Mouse (Mus musculus) stomach, postnatal 0 days (tissue): ENCODE results near the gene Rad54l. TPM values are rescaled to one million over a fixed set of nuclear protein-coding genes. Genes with fewer than 3 reads are reported as not detected.

Experiments
- ATAC-seq: fragments of 200-750 bp; cut with Nextera tagmentation; 2 replicates; pipeline ENCODE4 v1.8.0; 2017; ENCODE audit not compliant: low FRiP score, low TSS enrichment
- DNase-seq: peaks from one replicate; pipeline ENCODE4 v3.0.0-alpha.2; 2016; ENCODE audit warnings: low spot score
- H3K27ac ChIP-seq: fragments of 300-500 bp; sonication (generic); replicated peaks from 2 replicates; pipeline ENCODE4 v1.5.1; 2014; ENCODE audit warnings: mild to moderate bottlenecking, control low read depth
- H3K27me3 ChIP-seq: fragments of 300-500 bp; sonication (generic); 2 replicates; pipeline ENCODE4 v1.6.1; 2014; ENCODE audit warnings: low read length; ENCODE audit not compliant: control insufficient read depth, insufficient read depth
- H3K36me3 ChIP-seq: fragments of 300-500 bp; sonication (generic); 2 replicates; pipeline ENCODE4 v1.6.1; 2014; ENCODE audit warnings: low read length, mixed read lengths; ENCODE audit not compliant: control insufficient read depth, insufficient read depth
- H3K4me1 ChIP-seq: fragments of 300-500 bp; sonication (generic); replicated peaks from 2 replicates; pipeline ENCODE4 v1.6.1; 2014; ENCODE audit warnings: antibody characterized with exemption; ENCODE audit not compliant: control insufficient read depth, insufficient read depth
- H3K4me2 ChIP-seq: fragments of 300-500 bp; sonication (generic); replicated peaks from 2 replicates; pipeline ENCODE4 v1.6.1; 2014; ENCODE audit warnings: low read depth, mild to moderate bottlenecking, control low read depth, moderate library complexity
- H3K4me3 ChIP-seq: fragments of 300-500 bp; sonication (generic); 2 replicates; pipeline ENCODE4 v1.5.1; 2014; ENCODE audit warnings: low read depth, low read length, control low read depth
- H3K9ac ChIP-seq: fragments of 300-500 bp; sonication (generic); 2 replicates; pipeline ENCODE4 v1.6.1; 2014; ENCODE audit warnings: mild to moderate bottlenecking, low read length, control low read depth, mixed read lengths
- H3K9me3 ChIP-seq: fragments of 300-500 bp; sonication (generic); 2 replicates; pipeline ENCODE4 v1.6.1; 2016; ENCODE audit warnings: low read length; ENCODE audit not compliant: control insufficient read depth
- CTCF ChIP-seq: IDR thresholded peaks from 2 replicates; pipeline ENCODE4 v1.5.1; 2016; ENCODE audit warnings: antibody characterized with exemption, low read depth, mild to moderate bottlenecking, moderate library complexity
- EP300 ChIP-seq: optimal IDR thresholded peaks from 2 replicates; pipeline ENCODE3; 2016; ENCODE audit warnings: antibody characterized with exemption
- WGBS: fragments of 180-500 bp; shearing (Covaris S2); extraction: QIAGEN DNeasy Blood & Tissue Kit; methylation state at CpG from one replicate; pipeline ENCODE4 v1.1.7; 2014; 5-methylcytosine and 5-hydroxymethylcytosine counted together
- polyA plus RNA-seq: library from polyadenylated mRNA; unstranded; fragments of >200 nt; fragmentation: Nextera tagmentation; extraction: Ambion mirVana; gene quantifications from 2 replicates; pipeline ENCODE4 v1.2.1, GENCODE M21; 2015

Gene Rad54l
- 5.1 and 5.3 TPM in 2 replicates for polyA plus RNA-seq

- H3K4me3 ChIP-seq = peak within 1 kb of the TSS; percentile 52
- 5% methylated on average over 24 of the region's 24 CpGs for WGBS
- H3K27me3 ChIP-seq = no peaks in the 10 kb centered on the region
- H3K4me2 ChIP-seq = peak within 1 kb of the TSS; percentile 58
- H3K27ac ChIP-seq = 0 out of 2 replicates have a peak within 1 kb of the TSS, but pooled peaks have one; percentile 20
- DNase-seq (peak; percentile 87), ATAC-seq (peak; percentile 92)
- H3K9me3 ChIP-seq = no peaks in the 10 kb centered on the region
- H3K36me3 ChIP-seq = no peaks in the 10 kb centered on the region
- peak within 1 kb of the TSS; percentile 55 for H3K9ac ChIP-seq
- peaks cover 4% of the 10 kb centered on the region; the same call in 1 of the 2 replicates for H3K4me1 ChIP-seq
- TF ChIP-seq EP300 (no peak), CTCF (peak; percentile 55)
These were observed at the start of gene Rad54l, which contains the start of gene Pomgnt1 for GRCm38 (mm10) chr4:116123602-116124519. Rad54l (minus strand) TSS chr4:116123690. Pomgnt1 (plus strand) TSS chr4:116123840.

- no peaks in the 10 kb centered on the region for H3K27me3 ChIP-seq
- H3K4me2 ChIP-seq = no peak within 1 kb of the TSS
- 79% methylated on average over 6 of the region's 6 CpGs for WGBS
- H3K36me3 ChIP-seq = no peaks in the 10 kb centered on the region
- no peak for TF ChIP-seq EP300
- no peak within 1 kb of the TSS for H3K9ac ChIP-seq
- H3K4me1 ChIP-seq = peaks cover 15% of the 10 kb centered on the region
- ATAC-seq (no peak), DNase-seq (no peak)
- no peaks in the 10 kb centered on the region for H3K9me3 ChIP-seq
- no peak within 1 kb of the TSS for H3K4me3 ChIP-seq
- peak within 1 kb of the TSS; percentile 41; the same call in 1 of the 2 replicates for H3K27ac ChIP-seq
These were observed 49.6 kb upstream of the Rad54l start, which contains the start of the genes 1700042G07Rik and Gm49337 for GRCm38 (mm10) chr4:116173072-116173471. 1700042G07Rik (plus strand) TSS chr4:116173372. Gm49337 (plus strand) TSS chr4:116173384.

GRCm38 (mm10) chr4:116169353-116169672 is 45.8 kb upstream of the Rad54l start:
- Histone ChIP-seq H3K36me3 (no peaks in the 10 kb centered on the region), H3K4me1 (no peaks in the 10 kb centered on the region), H3K27ac (no peak overlapping the region), H3K4me3 (no peak overlapping the region), H3K4me2 (no peak overlapping the region), H3K9me3 (no peaks in the 10 kb centered on the region), H3K27me3 (no peaks in the 10 kb centered on the region), H3K9ac (no peak overlapping the region)
- DNase-seq (no peak), ATAC-seq (no peak)
- 61% methylated on average over 3 of the region's 3 CpGs for WGBS
- no peak for TF ChIP-seq EP300
- TF ChIP-seq CTCF = no peak

GRCm38 (mm10) chr4:116168617-116169352 is 45.3 kb upstream of the Rad54l start:
- H3K27ac ChIP-seq = no peak overlapping the region
- no peak overlapping the region for H3K4me2 ChIP-seq
- no peaks in the 10 kb centered on the region for H3K9me3 ChIP-seq
- H3K9ac ChIP-seq = no peak overlapping the region
- ATAC-seq = peak; percentile 23; the same call in 1 of the 2 replicates
- no peaks in the 10 kb centered on the region for H3K27me3 ChIP-seq
- no peaks in the 10 kb centered on the region for H3K36me3 ChIP-seq
- TF ChIP-seq EP300 = no peak
- TF ChIP-seq CTCF = peak; percentile 82
- WGBS = 78% methylated on average over 7 of the region's 8 CpGs
- H3K4me1 ChIP-seq = no peaks in the 10 kb centered on the region
- DNase-seq = peak; percentile 79
- no peak overlapping the region for H3K4me3 ChIP-seq

- peak; percentile 65 for ATAC-seq
- H3K9ac ChIP-seq = peak within 1 kb of the TSS; percentile 43; the same call in 1 of the 2 replicates
- H3K4me1 ChIP-seq = no peaks in the 10 kb centered on the region
- H3K4me3 ChIP-seq = peak within 1 kb of the TSS; percentile 27
- TF ChIP-seq EP300 (no peak), CTCF (peak; percentile 77)
- no peaks in the 10 kb centered on the region for H3K9me3 ChIP-seq
- H3K27ac ChIP-seq = peak within 1 kb of the TSS; percentile 84
- no peaks in the 10 kb centered on the region for H3K27me3 ChIP-seq
- H3K4me2 ChIP-seq = peak within 1 kb of the TSS; percentile 42
- 17% methylated on average over 7 of the region's 7 CpGs for WGBS
- no peaks in the 10 kb centered on the region for H3K36me3 ChIP-seq
- peak; percentile 91 for DNase-seq
These were observed 43.9 kb upstream of the Rad54l start, which contains the start of gene Tspan1 for GRCm38 (mm10) chr4:116167404-116167803. Tspan1 (minus strand) TSS chr4:116167601.
